Mouse (Mus musculus): ENCODE measurements around the gene Rad23b. TPM values are rescaled to one million over a fixed set of nuclear protein-coding genes. Genes with fewer than 3 reads are reported as not detected.
"Not testable (repeated sequence)": the region's sequence is repeated elsewhere in the genome, so short reads cannot be mapped to it uniquely, and the experiment has no call there.

The Rad23b gene
- total RNA-seq (2021), result 100 to 1,000 TPM; 190 to 197 TPM

- intact Hi-C loops (cut with DNase I), result no loop called here
- DNase-seq (ENCODE audit: low spot score in 2 of 2), result peak; percentile 100
These were observed at the start of gene Rad23b for GRCm38 (mm10) chr4:55349452-55350218. Gene Rad23b (plus strand): TSS chr4:55350043.

- intact Hi-C loops (cut with DNase I), result no loop called here
- no peak for DNase-seq (ENCODE audit: low spot score in 2 of 2)
These were observed 45.7 kb upstream of the Rad23b start for GRCm38 (mm10) chr4:55304121-55304520.

DNA sequence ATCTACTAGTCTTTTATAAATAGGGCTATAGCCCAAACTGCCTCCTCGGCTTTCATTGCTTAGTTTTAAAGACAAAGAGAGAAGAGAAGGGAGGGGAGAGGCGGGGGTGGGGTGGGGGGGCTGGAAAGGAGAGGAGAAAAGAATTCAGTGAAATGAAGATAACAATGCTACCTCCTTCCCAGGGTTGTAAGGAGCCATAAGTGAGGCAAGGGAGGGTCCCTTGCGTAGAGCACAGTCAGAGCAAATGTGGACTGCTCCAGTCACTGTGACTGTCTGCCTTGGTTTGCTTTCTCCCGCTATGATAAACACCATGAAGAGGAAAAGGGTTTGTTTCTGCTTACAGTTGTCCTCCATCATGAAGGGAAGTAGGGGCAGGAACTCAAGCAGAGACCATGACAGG is 43.2 kb upstream of the Rad23b start:
- intact Hi-C loops (cut with DNase I), result no loop called here
- no peak for DNase-seq (ENCODE audit: low spot score in 2 of 2)

DNA sequence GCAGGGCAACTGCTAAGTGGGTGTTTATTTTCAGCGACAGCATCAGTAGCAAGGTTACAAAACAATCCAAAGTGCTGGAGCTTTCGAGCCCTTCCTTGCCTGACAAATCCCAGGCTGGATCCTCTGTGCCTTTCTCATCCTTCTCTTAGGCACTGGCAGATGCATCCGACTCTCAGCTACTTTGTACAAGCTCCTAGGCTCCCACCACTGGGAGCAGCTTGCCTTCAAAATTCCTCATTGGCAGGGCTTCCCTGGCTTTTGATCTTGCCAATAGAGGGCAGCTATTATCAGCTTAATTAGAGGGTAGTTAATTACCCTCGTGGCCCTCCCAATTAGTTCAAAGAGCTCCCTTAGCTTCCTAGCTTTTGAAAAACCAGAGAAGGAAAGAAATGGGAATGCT is 33.1 kb upstream of the Rad23b start:
- intact Hi-C loops (cut with DNase I), result no loop called here
- no peak for DNase-seq (ENCODE audit: low spot score in 2 of 2)

DNA sequence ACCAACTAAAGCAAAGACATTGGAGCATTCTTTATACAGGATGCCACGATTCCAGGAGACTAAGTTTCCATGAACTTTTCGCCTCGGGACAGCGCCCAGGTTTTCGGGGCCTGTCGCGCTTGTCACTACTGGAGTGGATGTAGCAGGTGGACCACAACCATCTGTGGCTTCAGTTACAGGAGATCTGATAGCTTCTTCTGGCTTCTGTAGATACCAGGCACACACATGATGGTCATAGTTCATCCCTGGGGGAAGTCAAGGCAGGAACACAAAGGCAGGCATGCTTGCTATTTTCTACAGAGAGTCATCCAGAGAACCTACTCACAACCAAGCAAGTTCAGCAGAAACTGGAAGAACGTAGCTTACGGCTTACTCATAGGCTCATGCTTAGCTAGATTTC is 31.5 kb upstream of the Rad23b start:
- intact Hi-C loops (cut with DNase I); DNase-seq (ENCODE audit: low spot score in 2 of 2): not testable (repeated sequence)

DNA sequence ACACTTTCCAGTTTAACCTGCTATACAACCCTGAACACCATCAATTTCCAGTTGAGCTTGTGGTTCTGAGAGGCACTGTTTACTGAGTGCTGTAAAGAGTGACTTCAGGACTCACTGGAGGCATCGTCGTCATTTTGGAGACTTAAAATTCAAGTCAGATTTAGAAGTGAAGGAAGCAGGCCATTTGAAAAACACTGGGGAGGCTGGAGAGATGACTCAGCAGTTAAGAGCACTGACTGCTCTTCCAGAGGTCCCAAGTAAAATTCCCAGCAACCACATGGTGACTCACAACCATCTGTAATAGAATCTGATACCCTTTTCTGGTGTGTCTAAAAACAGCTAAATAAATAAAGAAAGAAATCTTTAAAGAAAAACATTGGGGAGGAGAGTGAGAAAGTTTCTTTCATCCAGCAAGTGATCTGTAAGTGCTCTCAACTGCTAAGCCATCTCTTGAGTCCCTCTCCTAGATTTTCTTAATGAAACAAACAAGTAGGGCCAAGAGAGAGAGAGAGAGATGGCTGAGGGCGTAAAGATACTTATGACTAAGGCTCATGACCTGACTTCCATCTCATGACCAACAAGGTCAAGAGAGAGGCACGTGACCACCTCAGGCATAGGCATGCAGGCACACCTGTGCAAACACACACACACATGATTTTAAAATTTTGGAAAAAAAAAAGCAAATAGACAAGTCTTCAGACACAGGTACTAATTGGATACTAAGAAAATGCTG is 23.9 kb upstream of the Rad23b start:
- no peak for DNase-seq (ENCODE audit: low spot score in 2 of 2)
- intact Hi-C loops (cut with DNase I), result no loop called here

DNA sequence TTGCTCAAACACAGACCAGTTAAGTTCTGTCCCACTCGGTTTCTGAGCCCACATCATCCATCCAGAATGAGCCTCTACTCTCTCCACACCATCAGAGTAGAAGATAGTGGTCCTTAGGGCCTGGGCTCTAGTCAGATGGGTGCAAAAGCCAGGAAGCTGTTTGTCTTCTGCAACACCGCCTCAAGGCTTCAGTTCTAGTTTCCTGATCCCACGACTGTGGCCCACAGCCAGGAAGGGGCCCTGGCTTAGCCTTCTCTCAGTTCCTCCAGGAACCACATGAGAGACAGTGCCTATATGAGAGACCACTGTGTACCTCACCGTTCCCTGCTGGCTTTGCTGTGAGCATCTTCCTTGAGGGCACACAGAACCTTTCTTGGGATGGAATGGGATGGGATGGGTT is 22.3 kb upstream of the Rad23b start:
- DNase-seq (ENCODE audit: low spot score in 2 of 2), result no peak
- intact Hi-C loops (cut with DNase I), result no loop called here

- peak in 1 of 2 experiments; percentile 15 for DNase-seq (ENCODE audit: low spot score in 2 of 2)
- intact Hi-C loops (cut with DNase I), result no loop called here
These were observed 21.4 kb upstream of the Rad23b start for GRCm38 (mm10) chr4:55328471-55328870.

GRCm38 (mm10) chr4:55328928-55329327 is 20.9 kb upstream of the Rad23b start:
- intact Hi-C loops (cut with DNase I); DNase-seq (ENCODE audit: low spot score in 2 of 2): not testable (repeated sequence)

- intact Hi-C loops (cut with DNase I), result no loop called here
- DNase-seq (ENCODE audit: low spot score in 2 of 2), result peak; percentile 53 to 55
These were observed 20.1 kb upstream of the Rad23b start for GRCm38 (mm10) chr4:55329621-55330346.

- DNase-seq (ENCODE audit: low spot score in 2 of 2), result no peak
- intact Hi-C loops (cut with DNase I), result no loop called here
These were observed 14.6 kb upstream of the Rad23b start for GRCm38 (mm10) chr4:55335030-55335770.

DNA sequence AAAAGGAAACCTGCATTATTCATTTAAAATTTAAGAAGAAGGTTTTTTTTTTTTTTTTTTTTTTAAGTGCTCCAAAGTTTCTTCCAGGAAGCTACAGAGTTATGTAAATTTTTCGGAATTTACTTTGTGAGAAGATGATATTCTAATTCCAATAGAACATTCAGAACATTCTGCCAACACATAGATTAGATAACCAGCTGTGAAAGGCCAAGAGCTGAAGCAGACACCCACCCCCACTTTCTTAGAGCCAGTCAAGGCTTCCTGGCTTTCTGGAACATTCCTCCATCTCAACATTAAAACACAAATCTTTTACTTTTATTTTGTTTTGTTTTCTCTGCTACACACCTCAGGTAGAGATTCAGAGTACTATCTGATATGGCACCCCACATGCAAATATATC is 10.9 kb upstream of the Rad23b start:
- intact Hi-C loops (cut with DNase I), result no loop called here
- DNase-seq (ENCODE audit: low spot score in 2 of 2), result no peak

DNA sequence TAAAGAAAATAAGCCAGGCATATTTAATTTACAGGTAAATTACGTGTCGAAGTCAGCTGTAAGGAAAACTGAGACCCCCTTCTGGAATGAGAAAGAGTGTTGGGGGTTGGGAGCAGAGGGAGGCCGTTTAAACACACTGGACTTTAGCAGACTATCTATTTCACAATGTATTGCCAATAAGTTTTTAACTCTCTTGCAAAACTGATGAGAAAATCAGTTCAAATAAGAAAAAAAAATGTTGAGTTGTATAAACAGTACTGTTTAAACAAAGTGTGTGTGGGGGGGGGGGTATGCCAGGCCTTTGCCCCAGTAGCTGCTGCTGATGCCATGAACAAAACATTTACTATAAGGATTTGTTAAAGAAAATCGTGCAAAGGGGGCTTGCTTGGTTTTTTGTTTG is 10.5 kb upstream of the Rad23b start:
- DNase-seq (ENCODE audit: low spot score in 2 of 2), result no peak
- intact Hi-C loops (cut with DNase I), result no loop called here

DNA sequence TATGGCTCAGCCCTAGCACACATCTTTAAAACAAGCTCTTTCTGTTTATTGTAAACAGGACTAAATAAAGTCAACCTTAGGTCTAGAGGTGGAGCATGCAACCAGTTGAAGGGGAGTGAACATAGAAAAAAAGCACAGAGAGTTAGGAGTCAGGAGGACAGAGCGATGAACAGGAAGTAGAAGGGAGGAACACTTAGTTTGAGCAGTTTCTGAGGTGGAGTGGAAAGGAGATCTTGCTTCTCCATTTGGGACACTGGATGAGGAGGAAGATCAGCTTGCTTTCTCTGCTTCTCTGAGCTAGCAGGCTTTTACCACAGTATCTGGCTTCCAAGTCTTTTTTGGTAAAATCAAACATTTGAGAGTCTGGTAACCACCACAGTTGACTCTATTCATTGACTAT is 8.0 kb upstream of the Rad23b start:
- DNase-seq (ENCODE audit: low spot score in 2 of 2), result no peak
- intact Hi-C loops (cut with DNase I), result no loop called here

DNA sequence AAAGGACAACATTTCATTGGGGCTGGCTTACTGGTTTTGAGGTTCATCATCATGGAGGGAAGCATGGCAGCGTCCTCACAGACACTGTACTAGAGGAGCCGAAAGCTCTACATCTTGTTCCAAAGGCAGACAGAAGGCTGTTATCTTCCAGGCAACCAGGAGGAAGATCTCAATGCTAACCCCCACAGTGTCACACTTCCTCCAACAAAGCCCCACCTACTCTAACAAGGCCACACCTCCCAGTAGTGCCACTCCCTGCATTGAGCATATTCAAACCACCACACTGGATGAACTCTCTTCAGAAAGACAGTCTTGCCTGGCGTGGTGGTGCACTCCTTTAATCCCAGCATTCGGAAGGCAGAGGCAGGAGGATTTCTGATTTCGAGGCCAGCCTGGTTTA is 7.2 kb upstream of the Rad23b start:
- intact Hi-C loops (cut with DNase I), result no loop called here
- no peak for DNase-seq (ENCODE audit: low spot score in 2 of 2)

- no peak for DNase-seq (ENCODE audit: low spot score in 2 of 2)
- intact Hi-C loops (cut with DNase I), result no loop called here
These were observed 6.6 kb upstream of the Rad23b start for GRCm38 (mm10) chr4:55343287-55343686.

- DNase-seq (ENCODE audit: low spot score in 2 of 2), result no peak
- intact Hi-C loops (cut with DNase I), result no loop called here
These were observed 938 bp upstream of the Rad23b start for GRCm38 (mm10) chr4:55348759-55349451.

DNA sequence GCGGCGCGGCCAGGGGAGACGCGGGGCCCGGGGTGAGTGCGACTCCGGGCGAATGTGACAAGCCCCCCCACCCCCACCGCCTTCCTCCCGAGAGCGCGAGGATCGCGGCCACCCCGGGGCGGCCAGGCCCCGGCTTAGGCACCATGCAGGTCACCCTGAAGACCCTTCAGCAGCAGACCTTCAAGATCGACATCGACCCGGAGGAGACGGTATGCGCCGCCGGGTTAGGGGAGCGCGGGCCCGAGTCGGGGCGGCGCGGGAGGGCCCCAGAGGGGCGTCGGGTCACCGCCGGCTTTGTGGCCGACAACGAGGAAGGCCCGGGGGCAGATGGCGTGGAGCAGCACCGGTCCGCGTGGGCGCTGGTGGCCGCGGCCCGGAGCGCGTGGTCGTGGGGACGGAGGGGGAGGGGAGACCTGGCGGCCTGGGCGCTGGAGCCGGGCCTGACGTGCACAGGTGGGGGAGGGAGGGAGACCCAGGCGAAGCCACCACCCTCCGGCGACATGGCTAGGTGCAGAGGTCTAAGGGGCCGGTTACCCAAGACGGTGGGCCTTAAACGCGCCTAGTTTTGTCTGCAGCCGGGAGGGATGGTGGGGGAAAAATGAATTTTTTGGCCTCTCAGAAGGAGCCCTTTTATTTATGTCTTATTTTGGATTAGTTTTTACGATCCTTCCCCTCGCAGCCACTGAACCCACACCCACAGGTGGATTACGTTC is 532 bp downstream of the Rad23b start:
- peak; percentile 37 to 52 for DNase-seq (ENCODE audit: low spot score in 2 of 2)
- intact Hi-C loops (cut with DNase I), result no loop called here

DNA sequence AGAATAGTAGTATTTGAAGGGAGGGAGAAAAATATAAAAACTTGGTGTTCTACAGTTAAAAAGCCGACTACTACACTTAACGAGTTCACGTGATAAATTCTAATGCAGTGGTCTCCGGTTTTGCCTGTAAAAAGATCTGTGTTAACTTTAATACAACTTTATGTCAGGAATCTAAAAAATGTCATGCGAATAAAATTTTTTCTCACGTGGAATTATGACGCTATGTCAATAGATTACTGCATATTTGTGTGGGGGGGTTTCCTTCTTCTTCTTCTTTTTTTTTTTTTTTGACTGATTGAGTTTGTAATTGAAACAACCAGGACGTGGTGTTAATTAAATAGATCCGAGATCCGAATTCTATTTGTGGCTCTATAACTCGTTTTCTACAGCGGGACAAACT is 1.2 kb downstream of the Rad23b start:
- intact Hi-C loops (cut with DNase I), result no loop called here

More for the DNA sequence above, 1.2 kb downstream of the Rad23b start:
- no peak for DNase-seq (ENCODE audit: low spot score in 2 of 2)

Data from left cerebral cortex, postnatal 36 days (tissue).